Mouse (Mus musculus): ENCODE measurements around the gene Rab3gap2.
"Not testable (repeated sequence)": the region's sequence is repeated elsewhere in the genome, so short reads cannot be mapped to it uniquely, and the experiment has no call there.

Gene Rab3gap2

DNA sequence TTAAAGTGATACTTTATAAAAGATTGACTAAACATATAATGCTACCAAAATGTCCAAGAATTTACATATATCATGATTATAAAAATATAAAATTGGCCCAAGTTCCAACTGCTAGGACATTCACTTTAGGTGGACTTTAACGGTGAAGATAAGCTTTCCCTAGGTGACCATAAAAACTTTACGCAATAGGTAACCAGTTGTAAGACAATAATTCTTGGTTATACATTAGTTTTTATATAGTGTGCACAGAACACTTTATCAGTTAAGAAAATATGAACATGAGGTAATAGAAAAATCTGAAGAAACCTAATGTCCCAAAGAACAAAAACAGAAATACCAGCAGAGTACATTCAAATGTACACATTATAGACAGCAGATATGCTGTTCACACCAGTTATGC, 104.4 kb downstream of the Rab3gap2 start:
- in situ Hi-C loops (cut with MboI; ENCODE audit: low pct_unique_long_range_greater_than_20kb in 1 of 2, low sequenced_read_pairs in 2 of 2, unreplicated experiment in 1 of 2), result no loop called here

DNA sequence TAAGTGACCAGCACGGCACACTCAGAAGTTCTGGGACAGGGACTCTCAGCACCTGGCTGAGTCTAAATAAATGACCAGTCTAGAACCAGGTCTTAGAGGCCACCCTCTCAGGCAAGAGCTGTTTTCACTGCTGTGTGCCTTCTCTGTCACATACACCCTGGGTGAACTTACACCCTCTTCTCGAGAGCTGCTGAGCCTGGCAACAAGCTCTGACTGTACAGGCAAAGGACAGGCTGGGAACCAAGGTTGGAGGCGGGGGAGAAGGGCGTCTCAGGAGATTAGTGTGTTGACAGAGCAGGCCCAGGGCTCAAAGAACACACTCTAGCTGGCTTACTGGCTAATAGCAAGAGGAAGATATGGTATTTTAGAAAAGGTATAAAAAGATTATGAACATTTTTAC, 105.0 kb downstream of the Rab3gap2 start:
- in situ Hi-C loops (cut with MboI; ENCODE audit: low pct_unique_long_range_greater_than_20kb in 1 of 2, low sequenced_read_pairs in 2 of 2, unreplicated experiment in 1 of 2), result no loop called here

DNA sequence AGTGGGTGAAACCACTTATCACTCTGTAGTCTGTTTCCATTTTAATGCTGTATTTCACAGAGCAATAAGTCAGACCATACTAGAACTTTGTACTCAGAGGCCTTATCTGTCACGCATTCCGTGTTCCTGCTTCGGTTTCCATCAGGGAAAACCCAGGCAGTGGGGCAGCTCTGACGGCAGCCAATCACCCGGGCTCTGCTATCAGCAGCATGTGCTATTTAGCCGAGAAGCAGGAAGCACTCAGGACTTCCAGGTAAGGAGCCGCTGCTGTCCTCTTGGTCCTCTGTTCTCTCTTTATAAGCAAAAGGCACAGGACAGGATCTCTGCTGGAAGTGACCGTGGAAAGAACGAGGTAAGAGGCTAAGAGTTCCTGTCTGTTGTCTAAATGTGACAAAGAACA, 108.0 kb downstream of the Rab3gap2 start:
- in situ Hi-C loops (cut with MboI; ENCODE audit: low pct_unique_long_range_greater_than_20kb in 1 of 2, low sequenced_read_pairs in 2 of 2, unreplicated experiment in 1 of 2), result no loop called here

DNA sequence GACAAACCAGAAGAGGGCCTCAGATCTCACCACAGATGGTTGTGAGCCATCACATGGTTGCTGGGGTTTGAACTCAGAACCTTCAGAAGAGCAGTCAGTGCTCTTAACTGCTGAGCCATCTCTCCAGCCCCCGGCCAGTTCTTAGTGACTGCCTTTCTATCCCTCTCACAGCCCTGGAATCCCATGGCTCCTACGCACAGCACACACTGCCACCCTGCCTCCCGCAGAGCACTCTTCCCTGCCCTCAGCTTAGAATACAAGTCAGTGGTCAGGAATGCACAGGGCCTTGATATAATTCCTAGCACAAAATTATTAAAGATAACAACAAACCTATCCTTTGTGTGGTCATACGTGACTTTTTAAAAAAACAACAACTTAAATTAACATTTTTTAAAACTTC, 110.6 kb downstream of the Rab3gap2 start:
- in situ Hi-C loops (cut with MboI; ENCODE audit: low pct_unique_long_range_greater_than_20kb in 1 of 2, low sequenced_read_pairs in 2 of 2, unreplicated experiment in 1 of 2), result no loop called here

DNA sequence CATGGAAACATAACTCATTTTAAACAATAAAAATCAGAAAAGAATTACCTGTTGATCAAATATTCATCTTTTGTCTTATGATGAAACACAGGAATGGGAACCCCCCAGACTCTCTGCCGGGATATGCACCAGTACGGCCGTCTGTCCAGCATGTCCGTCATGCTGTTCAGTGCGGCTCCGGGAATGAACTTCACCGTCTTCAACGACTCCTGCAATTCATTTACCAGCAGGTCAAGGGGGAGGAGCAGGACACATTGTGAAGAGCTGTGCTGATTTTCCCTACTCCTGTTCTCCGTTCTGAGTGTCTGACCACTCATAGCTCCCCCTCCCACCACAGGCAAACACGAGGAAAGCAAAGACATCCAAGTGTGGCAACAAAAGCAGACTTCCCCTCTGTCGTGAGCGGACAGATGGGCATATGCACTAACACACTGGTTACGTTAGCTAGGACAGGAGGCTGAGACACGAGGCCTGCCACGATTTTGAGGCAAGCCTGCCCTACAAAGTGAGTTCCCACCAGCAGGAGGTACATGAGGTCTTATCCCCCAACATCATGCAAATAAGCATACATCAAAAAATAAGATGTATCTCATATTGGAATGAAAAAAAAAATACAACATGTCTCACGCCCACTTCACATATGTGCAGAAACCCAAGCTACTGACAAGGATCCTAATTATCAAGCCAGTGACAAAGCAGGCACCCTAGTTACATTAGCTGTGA, 112.1 kb downstream of the Rab3gap2 start:
- in situ Hi-C loops (cut with MboI; ENCODE audit: low pct_unique_long_range_greater_than_20kb in 1 of 2, low sequenced_read_pairs in 2 of 2, unreplicated experiment in 1 of 2), result no loop called here

DNA sequence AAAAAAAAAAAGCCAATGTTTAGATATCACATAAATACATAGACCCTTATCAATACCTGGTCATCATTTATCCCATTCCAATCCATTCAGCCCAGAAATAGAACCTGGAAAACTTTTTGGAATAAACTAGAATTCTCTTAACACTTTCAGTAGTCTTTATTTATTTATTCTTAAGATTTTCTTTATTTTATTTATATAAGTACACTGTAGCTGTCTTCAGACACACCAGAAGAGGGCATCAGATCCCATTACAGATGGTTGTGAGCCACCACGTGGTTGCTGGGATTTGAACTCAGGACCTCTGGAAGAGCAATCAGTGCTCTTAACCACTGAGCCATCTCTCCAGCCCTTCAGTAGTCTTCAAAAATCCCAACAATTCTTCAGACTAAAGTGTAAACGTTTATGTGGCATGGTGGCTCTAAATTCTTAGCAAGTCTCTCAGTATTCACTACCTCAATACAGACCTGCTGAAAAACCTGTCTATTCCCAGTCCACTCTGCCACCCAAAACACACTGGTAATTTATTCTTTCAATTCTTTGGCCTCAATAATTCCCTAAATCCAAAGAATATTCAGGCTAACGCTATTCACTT, 123.9 kb downstream of the Rab3gap2 start:
- in situ Hi-C loops (cut with MboI; ENCODE audit: low pct_unique_long_range_greater_than_20kb in 1 of 2, low sequenced_read_pairs in 2 of 2, unreplicated experiment in 1 of 2), result not testable (repeated sequence)

DNA sequence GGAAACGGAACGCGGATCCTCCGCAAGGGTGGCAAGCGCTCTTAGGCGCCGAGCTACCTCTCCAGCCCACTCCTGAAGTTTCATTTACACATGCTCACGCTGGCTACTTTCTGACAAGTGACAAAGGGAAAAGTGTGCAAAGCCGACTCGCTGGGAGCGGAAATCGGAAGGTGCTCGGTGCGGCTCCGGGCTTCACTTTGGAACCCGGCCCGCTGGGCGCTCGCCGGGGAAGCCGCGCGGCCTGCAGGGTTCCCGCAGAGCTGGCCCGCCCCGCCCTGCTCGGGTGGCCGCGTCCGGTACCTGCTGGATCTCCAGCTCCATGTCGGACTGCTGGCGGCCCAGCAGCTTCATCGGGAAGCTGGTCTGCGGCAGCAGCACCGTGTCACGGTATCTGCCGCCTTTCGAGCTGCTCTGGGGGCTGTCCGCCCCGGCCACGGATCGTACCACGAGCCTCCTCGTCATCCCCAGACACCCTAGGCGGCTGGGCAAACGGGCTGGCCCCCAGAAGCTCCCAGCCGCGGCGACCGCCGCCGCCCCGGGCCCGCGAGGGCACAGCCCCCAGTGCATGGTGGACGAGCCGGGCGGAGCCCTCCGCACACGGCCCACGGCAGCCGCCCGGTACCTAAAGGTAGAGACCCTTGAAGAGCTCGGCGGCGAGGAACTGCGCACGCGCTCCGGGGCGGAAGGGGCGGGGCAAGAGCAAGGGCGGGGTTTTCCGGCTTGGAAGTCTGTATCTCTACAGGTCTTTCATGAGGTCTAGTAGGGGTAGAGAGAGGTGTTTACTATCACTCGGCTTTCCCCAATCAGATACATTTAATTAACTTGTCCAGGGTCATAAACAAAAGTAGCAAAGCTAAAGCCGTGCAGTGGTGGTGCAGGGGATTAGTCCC, 125.0 kb downstream of the Rab3gap2 start, which contains the start of gene Iars2:
Gene Iars2 (minus strand): TSS at position 676 of the 890 bp plus-strand sequence.
- in situ Hi-C loops (cut with MboI; ENCODE audit: low pct_unique_long_range_greater_than_20kb in 1 of 2, low sequenced_read_pairs in 2 of 2, unreplicated experiment in 1 of 2), result no loop called here

DNA sequence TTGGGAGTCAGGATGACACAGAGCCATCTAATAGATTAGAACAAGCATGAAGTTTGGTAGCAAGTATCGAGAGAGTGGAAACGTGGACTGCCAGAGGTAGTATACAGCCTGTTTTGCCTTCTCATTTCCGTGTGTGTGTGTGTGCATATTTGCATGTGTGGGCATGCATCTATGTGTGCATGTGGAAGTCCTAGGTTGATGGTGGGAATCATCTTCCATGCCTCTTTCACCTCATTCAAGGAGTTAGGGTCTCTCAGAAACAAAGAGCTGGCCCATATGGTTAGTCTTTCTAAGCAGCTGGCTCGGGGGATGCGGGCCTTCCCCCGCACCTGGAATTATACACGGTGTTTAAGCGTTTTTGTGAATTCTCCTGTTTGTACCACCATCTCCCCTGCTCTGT, 125.9 kb downstream of the Rab3gap2 start:
- in situ Hi-C loops (cut with MboI; ENCODE audit: low pct_unique_long_range_greater_than_20kb in 1 of 2, low sequenced_read_pairs in 2 of 2, unreplicated experiment in 1 of 2), result no loop called here

DNA sequence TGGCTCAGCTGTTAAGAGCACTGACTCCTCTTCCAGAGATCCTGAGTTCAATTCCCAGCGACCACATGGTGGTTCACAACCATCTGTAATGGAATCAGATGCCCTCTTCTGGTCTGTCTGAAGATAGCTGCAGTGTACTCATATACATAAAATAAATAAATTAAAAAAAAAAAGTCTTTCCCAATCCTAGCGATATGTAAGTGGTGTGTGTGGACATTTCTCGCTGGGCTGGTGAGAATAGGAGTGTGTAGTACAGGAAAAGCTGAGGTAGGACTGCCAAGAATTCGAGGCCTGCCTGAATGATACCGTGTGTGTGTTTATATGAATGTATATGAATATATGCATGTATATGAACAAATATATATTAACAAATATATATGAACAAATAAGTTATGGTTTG, 127.4 kb downstream of the Rab3gap2 start:
- in situ Hi-C loops (cut with MboI; ENCODE audit: low pct_unique_long_range_greater_than_20kb in 1 of 2, low sequenced_read_pairs in 2 of 2, unreplicated experiment in 1 of 2), result no loop called here

DNA sequence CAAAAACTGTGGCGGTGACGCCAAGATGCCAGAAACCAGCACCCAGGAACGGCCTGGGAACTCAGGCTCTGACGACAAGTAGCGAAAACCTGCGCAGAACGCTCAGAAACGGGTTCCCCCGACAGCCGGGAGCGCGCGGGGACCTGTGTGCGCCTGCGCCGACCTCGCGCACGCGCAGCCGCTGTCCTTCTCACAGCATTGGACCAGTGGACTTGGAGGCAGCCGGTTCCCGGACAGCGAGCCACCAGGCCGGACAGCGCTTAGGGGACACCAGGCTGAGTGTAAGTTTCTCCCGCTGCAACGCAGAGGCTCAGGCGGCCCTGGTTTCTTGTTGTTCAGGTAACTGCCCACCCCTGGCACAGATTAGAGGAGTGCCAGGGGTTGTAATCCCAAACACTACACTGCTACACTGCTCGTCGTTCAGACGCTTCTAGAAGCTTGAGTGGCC, 128.1 kb downstream of the Rab3gap2 start, which contains the start of gene Bpnt1:
Gene Bpnt1 (plus strand): TSS at position 167 of the 448 bp plus-strand sequence.
- in situ Hi-C loops (cut with MboI; ENCODE audit: low pct_unique_long_range_greater_than_20kb in 1 of 2, low sequenced_read_pairs in 2 of 2, unreplicated experiment in 1 of 2), result no loop called here

DNA sequence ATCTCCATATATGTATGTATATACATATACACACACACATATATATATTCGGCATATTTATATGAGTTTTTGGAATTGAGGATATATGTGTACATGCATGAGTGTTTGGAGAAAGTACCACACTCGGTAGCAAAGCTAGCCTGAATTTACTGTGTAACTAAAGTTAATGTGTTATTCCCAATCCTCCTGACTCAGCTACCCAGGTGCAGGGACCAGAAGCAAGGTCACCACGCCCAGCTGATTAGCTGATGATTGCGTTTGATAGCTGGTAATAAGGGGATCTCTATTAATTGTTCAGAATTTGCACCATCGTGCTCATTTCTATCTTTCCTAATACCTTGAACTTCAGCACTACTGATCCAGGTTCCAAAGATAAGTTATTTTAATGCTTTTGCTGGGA, 129.7 kb downstream of the Rab3gap2 start:
- in situ Hi-C loops (cut with MboI; ENCODE audit: low pct_unique_long_range_greater_than_20kb in 1 of 2, low sequenced_read_pairs in 2 of 2, unreplicated experiment in 1 of 2), result no loop called here

DNA sequence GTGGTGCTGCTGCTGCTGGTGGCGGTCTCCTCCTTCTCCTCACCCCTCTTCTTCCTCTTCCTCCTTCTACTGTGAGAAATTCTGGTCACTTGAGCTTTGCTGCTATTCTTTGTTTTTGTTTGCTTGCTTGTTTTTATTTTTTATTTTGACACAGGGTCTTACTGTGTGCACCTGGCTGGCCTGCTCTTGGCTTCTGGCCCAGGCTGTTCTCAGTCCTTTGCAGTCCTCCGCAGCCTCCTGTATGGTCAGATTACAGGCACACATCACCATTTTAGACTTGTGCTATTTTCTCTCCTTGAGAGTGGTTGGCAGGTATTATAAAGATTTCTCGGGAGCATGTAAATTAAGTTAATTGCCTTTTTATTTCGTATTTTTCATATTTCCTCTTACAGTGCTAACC, 130.2 kb downstream of the Rab3gap2 start:
- in situ Hi-C loops (cut with MboI; ENCODE audit: low pct_unique_long_range_greater_than_20kb in 1 of 2, low sequenced_read_pairs in 2 of 2, unreplicated experiment in 1 of 2), result no loop called here

DNA sequence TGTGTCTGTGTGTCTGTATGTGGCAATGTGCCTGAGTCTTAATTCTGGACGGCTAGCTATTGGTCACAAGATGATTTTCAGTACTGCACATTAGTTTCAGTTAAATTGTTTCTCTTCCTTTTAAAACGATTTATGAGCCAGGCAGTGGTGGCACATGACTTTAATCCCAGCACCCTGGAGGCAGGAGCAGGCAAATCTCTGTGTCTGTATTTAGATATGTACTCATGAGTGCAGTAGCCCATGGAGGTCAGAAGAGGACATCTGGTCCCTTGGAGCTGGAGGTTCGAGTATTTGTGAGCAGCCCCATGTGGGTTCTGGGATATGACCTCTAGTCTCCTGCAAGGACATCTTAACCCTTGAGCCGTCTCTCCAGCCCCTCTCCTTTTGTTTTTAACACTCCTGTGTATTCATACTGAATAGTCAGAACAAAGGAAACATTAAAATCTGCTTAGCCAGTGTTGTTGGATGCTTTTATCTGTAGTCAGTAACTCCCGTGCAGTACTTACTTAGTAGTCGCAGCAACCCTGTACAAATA, 131.4 kb downstream of the Rab3gap2 start:
- in situ Hi-C loops (cut with MboI; ENCODE audit: low pct_unique_long_range_greater_than_20kb in 1 of 2, low sequenced_read_pairs in 2 of 2, unreplicated experiment in 1 of 2), result no loop called here
